Mouse (Mus musculus): ENCODE measurements at regions not wholly inside any gene's neighbourhood (a gene's known extent, or its start where the extent isn't known, plus 50 kb on each side); places are given as distances from the start of the nearest gene placed in this dataset.

DNA sequence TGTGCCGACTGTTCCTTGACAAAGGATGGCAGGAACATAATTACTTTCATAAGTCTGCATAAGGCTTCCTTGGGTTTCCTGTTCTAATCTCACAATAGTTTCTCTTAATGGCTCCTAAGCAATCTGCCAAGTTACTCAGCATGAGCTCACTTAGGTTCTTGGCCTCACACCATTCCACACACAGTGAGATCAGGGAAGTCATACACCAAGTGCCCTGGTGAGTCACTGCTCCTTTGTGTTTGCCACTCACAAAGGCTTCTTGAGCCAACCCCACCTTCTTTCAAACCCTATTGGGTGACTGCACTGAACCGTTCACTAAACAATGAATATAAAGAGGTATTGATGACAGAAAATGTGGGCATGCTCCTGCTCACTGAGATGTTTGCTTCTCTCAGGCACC lies 214.9 kb upstream of the B3gat1 start:
- H3K4me1 ChIP-seq (ENCODE audit: insufficient read depth), result peaks cover 4% of the 10 kb centered on the region; the same call in 1 of the 2 replicates
- 9% methylated on average over 2 of the region's 2 CpGs for WGBS
- H3K36me3 ChIP-seq (ENCODE audit: insufficient read depth), result no peaks in the 10 kb centered on the region
- DNase-seq, result no peak
- no peak for ATAC-seq
- no peak overlapping the region for H3K4me3 ChIP-seq (ENCODE audit: low read depth, low read length)
- no peak overlapping the region for H3K9ac ChIP-seq
- H3K27me3 ChIP-seq (ENCODE audit: insufficient read depth, low read length), result no peaks in the 10 kb centered on the region
- no peaks in the 10 kb centered on the region for H3K9me3 ChIP-seq (ENCODE audit: low read length)
- no peak overlapping the region for H3K27ac ChIP-seq (ENCODE audit: low read depth, low read length)
- TF ChIP-seq CTCF (IDR thresholded peaks at IDR 0.05; ENCODE audit: low read depth), result no peak
- no peak overlapping the region for H3K4me2 ChIP-seq (ENCODE audit: low read depth)

DNA sequence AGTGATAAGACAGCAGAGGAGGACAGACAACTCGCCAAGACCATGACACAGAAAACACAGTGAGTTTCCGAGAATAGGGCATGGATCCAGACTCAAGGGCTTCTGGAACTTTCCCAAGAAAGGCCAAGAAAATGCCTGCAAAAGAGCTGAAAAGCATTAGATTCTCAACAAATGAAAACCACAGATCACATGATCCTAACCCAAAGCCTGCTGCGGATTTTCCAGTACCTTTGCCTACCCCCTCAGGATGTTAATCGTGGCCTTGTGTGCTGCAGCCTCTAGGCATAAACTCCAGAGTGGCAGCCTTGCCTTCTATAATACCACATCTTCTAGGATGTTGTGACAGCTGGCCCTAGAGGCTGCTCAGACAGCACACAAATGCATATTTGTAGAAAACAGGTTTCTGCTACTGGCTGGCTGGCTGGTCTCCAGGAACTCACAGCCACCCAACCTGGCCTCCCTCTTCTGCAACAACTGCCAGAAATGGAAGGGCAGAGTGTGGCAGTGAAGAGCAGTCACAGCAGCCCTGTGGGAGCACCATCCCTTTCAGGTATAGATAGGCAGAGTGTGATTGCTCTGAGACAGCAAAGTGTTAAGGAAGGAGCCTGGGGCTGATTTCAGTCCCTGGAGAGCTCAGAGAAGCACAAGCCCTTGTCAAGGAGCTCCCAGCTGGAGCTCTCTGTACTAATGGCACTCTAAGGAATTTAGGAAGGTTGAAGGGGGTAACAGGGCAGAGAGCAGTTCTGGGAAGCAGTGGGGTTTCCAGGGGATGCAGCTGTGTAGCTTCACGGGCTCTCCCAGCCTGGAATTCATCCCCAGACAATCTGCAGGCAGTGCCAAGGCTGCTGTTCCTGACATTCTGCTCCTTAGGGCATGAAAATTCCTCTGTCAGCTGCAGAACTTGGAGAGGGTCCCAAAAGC lies 213.7 kb upstream of the B3gat1 start:
- H3K27ac ChIP-seq (ENCODE audit: low read depth, low read length), result no peak overlapping the region
- ATAC-seq (peak; percentile 76), DNase-seq (peak; percentile 45)
- no peak for TF ChIP-seq CTCF (IDR thresholded peaks at IDR 0.05; ENCODE audit: low read depth)
- no peak overlapping the region for H3K4me2 ChIP-seq (ENCODE audit: low read depth)
- 16% methylated on average over 5 of the region's 5 CpGs for WGBS
- H3K9me3 ChIP-seq (ENCODE audit: low read length), result no peaks in the 10 kb centered on the region
- H3K27me3 ChIP-seq (ENCODE audit: insufficient read depth, low read length), result no peaks in the 10 kb centered on the region
- no peak overlapping the region for H3K9ac ChIP-seq
- no peak overlapping the region for H3K4me3 ChIP-seq (ENCODE audit: low read depth, low read length)
- H3K4me1 ChIP-seq (ENCODE audit: insufficient read depth), result peaks cover 4% of the 10 kb centered on the region; the same call in 1 of the 2 replicates
- no peaks in the 10 kb centered on the region for H3K36me3 ChIP-seq (ENCODE audit: insufficient read depth)

DNA sequence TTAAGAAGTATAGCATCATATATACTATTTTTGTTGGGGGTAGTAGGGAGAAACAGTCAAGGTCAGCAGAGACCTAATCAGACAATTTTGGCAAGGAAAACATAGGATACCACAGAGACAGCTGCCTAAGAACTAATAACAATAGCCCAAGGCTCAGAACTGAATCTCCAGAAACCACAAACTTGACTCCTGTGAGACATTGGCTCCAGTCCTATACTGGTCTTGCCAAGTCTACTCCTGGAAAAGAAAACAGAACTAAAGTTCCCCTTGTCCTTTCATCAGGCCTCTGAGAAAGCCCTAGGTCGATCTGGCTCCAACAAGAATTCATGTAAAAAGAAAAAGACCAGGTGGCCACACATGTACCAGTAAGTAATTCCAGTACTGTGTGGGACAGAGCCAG lies 209.4 kb upstream of the B3gat1 start:
- Histone ChIP-seq H3K27me3 (ENCODE audit: insufficient read depth, low read length) (no peaks in the 10 kb centered on the region), H3K36me3 (ENCODE audit: insufficient read depth) (no peaks in the 10 kb centered on the region), H3K4me2 (ENCODE audit: low read depth) (no peak overlapping the region), H3K4me1 (ENCODE audit: insufficient read depth) (peaks cover 4% of the 10 kb centered on the region; the same call in 1 of the 2 replicates), H3K9me3 (ENCODE audit: low read length) (no peaks in the 10 kb centered on the region), H3K9ac (no peak overlapping the region), H3K27ac (ENCODE audit: low read depth, low read length) (no peak overlapping the region), H3K4me3 (ENCODE audit: low read depth, low read length) (no peak overlapping the region)
- no peak for ATAC-seq
- no peak for TF ChIP-seq CTCF (IDR thresholded peaks at IDR 0.05; ENCODE audit: low read depth)
- WGBS, result 29% methylated on average over 1 of the region's 1 CpGs
- DNase-seq, result no peak

DNA sequence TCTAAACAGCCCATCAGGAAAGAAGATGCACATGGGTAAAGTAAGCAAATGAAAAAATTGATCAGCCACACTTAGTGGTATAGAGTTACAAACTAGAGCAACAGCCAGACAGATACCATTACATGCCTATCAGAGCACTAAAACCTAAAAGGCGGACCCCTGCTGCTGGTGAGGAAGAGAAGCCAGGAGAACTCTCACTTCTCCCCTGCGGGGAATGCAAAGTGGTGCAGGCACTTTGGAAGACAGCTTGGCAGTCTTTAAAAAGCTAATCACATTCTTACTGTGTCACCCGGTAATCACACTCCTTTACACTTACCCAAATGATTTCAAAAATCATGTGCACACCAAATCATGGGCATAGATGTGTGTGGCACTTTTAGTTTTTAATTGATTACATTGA lies 204.8 kb upstream of the B3gat1 start:
- no peaks in the 10 kb centered on the region for H3K9me3 ChIP-seq (ENCODE audit: low read length)
- H3K9ac ChIP-seq, result no peak overlapping the region
- no peak for TF ChIP-seq CTCF (IDR thresholded peaks at IDR 0.05; ENCODE audit: low read depth)
- H3K4me2 ChIP-seq (ENCODE audit: low read depth), result no peak overlapping the region
- no peak overlapping the region for H3K27ac ChIP-seq (ENCODE audit: low read depth, low read length)
- 6% methylated on average over 3 of the region's 3 CpGs for WGBS
- no peaks in the 10 kb centered on the region for H3K36me3 ChIP-seq (ENCODE audit: insufficient read depth)
- no peaks in the 10 kb centered on the region for H3K4me1 ChIP-seq (ENCODE audit: insufficient read depth)
- H3K27me3 ChIP-seq (ENCODE audit: insufficient read depth, low read length), result no peaks in the 10 kb centered on the region
- H3K4me3 ChIP-seq (ENCODE audit: low read depth, low read length), result no peak overlapping the region
- peak; percentile 34 for DNase-seq
- peak; percentile 74 for ATAC-seq

DNA sequence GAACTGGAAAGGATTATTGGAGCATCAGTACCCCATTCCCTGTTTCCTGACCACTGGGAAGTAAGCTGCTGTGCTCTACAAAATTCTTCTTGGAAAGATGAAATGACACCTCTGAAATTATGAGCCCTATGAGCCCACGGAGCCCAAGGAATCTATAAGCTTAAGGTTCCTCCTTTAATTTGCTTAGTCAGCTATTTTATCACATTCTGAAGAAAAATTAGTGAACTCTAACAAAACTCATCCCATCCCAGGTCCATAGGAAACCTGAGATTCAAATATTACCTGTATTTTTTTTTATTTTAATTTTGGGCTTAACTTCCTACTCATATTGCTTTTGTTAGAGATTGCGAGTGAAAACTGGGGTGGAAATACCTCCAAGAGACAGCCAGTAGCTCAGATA lies 194.5 kb upstream of the B3gat1 start:
- no peaks in the 10 kb centered on the region for H3K4me1 ChIP-seq (ENCODE audit: insufficient read depth)
- no peak overlapping the region for H3K4me2 ChIP-seq (ENCODE audit: low read depth)
- 0 out of 2 replicates have a peak, but pooled peaks cover 4% of the 10 kb centered on the region for H3K9me3 ChIP-seq (ENCODE audit: low read length)
- no peak overlapping the region for H3K4me3 ChIP-seq (ENCODE audit: low read depth, low read length)
- no peak overlapping the region for H3K27ac ChIP-seq (ENCODE audit: low read depth, low read length)
- DNase-seq (no peak), ATAC-seq (no peak)
- no peak for TF ChIP-seq CTCF (IDR thresholded peaks at IDR 0.05; ENCODE audit: low read depth)
- 93% methylated on average over 2 of the region's 2 CpGs for WGBS
- H3K36me3 ChIP-seq (ENCODE audit: insufficient read depth), result no peaks in the 10 kb centered on the region
- H3K27me3 ChIP-seq (ENCODE audit: insufficient read depth, low read length), result no peaks in the 10 kb centered on the region
- H3K9ac ChIP-seq, result no peak overlapping the region

DNA sequence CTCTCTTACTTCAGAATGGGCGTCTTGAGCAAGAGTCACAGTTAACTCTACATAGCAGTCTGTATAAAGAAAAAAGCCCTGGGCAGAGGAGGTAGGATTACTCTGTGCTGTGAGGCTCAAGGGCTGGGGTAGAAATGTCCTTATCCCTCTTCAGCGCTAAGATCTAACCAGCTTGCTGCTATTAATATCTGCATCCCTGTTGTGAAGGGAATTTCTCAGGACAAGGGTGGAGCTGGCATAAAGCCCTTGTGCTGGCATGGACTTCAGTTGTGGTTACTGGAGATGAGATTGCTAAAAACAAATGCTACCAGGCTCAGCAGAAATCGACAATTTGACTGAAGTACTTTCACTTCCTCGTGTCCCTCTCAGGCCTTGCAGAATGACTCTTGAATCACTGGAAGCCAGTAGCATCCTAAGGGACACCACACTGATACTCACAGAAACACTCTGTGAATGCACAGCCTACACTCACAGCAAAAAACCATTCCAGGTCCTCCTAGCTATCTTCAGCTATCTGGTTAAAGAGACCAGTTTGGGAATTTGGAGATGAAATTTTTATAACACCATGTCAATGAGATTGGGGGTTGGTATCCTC lies 185.1 kb upstream of the B3gat1 start:
- DNase-seq, result no peak
- no peak for ATAC-seq
- no peak overlapping the region for H3K9ac ChIP-seq
- WGBS, result 56% methylated on average over 4 of the region's 4 CpGs
- H3K27me3 ChIP-seq (ENCODE audit: insufficient read depth, low read length), result no peaks in the 10 kb centered on the region
- H3K4me1 ChIP-seq (ENCODE audit: insufficient read depth), result no peaks in the 10 kb centered on the region
- no peaks in the 10 kb centered on the region for H3K36me3 ChIP-seq (ENCODE audit: insufficient read depth)
- H3K4me2 ChIP-seq (ENCODE audit: low read depth), result no peak overlapping the region
- TF ChIP-seq CTCF (IDR thresholded peaks at IDR 0.05; ENCODE audit: low read depth), result no peak
- no peaks in the 10 kb centered on the region for H3K9me3 ChIP-seq (ENCODE audit: low read length)
- H3K4me3 ChIP-seq (ENCODE audit: low read depth, low read length), result no peak overlapping the region
- H3K27ac ChIP-seq (ENCODE audit: low read depth, low read length), result no peak overlapping the region

DNA sequence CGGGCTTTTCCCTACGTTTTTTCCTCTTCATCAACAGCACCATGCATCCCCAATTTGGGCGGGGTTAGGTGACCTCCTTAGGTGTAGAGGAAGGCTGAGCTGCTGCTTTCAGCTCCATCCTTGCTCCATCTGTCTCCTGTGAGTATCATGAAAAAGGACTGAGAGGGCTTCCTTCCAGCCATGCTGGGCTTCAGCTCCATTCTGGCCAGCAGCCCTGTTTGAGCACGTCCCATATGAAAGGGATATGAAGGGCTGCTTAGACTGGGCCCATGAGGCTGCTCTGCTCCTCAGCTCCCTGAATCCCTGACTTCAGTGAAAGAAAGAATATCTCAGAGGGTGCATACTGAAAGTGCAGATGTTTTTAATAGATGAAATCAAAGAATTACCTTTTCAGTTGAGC lies 184.4 kb upstream of the B3gat1 start:
- no peaks in the 10 kb centered on the region for H3K27me3 ChIP-seq (ENCODE audit: insufficient read depth, low read length)
- no peaks in the 10 kb centered on the region for H3K9me3 ChIP-seq (ENCODE audit: low read length)
- no peak for DNase-seq
- no peaks in the 10 kb centered on the region for H3K36me3 ChIP-seq (ENCODE audit: insufficient read depth)
- no peak for ATAC-seq
- 75% methylated on average over 4 of the region's 4 CpGs for WGBS
- no peaks in the 10 kb centered on the region for H3K4me1 ChIP-seq (ENCODE audit: insufficient read depth)
- H3K4me3 ChIP-seq (ENCODE audit: low read depth, low read length), result no peak overlapping the region
- no peak overlapping the region for H3K9ac ChIP-seq
- TF ChIP-seq CTCF (IDR thresholded peaks at IDR 0.05; ENCODE audit: low read depth), result no peak
- no peak overlapping the region for H3K4me2 ChIP-seq (ENCODE audit: low read depth)
- no peak overlapping the region for H3K27ac ChIP-seq (ENCODE audit: low read depth, low read length)

All from forebrain, postnatal 0 days (tissue).